Mouse (Mus musculus): Measurements from ENCODE around the gene Olfr49. TPM values are rescaled to one million over a fixed set of nuclear protein-coding genes. Genes with fewer than 3 reads are reported as not detected.

Gene Olfr49
- not detected in 2 replicates for polyA plus RNA-seq (2012; rRNA removed)

DNA sequence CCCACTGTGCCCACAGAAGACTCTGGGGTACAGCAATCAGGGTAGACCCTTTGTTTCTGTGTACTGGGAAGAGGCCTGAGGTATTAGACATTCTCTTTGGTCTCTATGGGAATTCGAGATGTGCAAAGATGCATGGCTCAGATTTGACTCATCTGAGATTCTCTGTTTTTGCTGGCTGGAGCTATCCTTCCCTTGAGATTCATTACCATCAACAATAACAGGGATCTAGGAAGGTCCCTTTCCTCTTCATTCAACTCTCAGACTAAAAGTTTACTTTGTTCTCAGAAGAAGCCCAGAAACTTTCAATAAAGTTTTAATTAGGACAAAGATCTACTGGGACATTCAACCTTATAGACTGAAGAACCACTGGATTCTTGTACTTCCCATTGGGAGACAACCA is at the start of gene Olfr49:
TSS of gene Olfr49 (minus strand) at position 101 of the 400 bp plus-strand sequence.
- H3K36me3 ChIP-seq (ENCODE audit: control insufficient read depth, insufficient read depth, low read length), result no peaks in the 10 kb centered on the region
- no peak within 1 kb of the TSS for H3K4me3 ChIP-seq (ENCODE audit: control insufficient read depth, insufficient read depth, low read length)
- no peak for DNase-seq
- H3K4me1 ChIP-seq (replicated peaks; ENCODE audit: control insufficient read depth, insufficient read depth, low read length), result no peaks in the 10 kb centered on the region
- no peak for TF ChIP-seq CTCF (IDR thresholded peaks at IDR 0.05; ENCODE audit: borderline replicate concordance, control insufficient read depth, extremely low read depth, insufficient read depth, low read length, poor library complexity)
- no peak for TF ChIP-seq POLR2A (IDR thresholded peaks at IDR 0.05; ENCODE audit: control insufficient read depth, extremely low read depth, insufficient read depth, low read length, poor library complexity)
- WGBS, result 91% methylated on average over 1 of the region's 1 CpGs
- H3K27ac ChIP-seq (ENCODE audit: control insufficient read depth, insufficient read depth, low read length), result no peak within 1 kb of the TSS
- H3K27me3 ChIP-seq (ENCODE audit: control insufficient read depth, insufficient read depth, low read length), result no peaks in the 10 kb centered on the region

DNA sequence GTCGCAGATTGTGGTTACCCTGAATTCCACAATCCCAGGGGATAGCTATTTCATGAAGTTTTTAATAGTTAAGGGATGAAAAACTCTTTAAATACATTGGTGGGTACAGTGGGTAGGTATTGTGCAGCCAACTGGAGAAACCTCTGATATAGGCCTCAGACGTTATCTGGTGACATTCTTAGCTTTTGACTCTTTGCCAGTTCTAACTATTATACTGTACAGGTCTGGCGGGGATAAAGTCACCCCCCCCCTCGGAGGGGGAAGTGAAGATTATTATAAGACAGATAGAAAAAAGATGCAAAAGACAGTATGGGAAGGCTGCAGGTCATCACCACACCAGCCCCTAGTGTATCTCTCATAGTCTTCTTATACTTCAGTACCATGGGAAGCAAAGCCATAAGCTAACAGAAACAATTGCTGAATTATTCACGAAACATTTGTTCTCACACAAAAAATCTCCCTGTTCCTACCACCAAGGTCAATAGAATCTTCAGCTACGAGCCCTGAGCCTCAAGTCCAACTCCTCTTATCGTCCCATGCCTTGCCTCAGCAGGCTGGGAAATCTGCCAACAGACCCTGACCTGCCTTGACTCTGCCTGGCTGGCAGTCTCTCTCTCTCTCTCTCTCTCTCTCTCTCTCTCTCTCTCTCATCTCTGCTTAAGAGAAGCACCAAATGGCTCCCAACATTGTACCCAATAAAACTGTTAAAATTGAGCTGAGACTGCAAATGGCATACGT is 48.9 kb upstream of the Olfr49 start:
- WGBS, result 80% methylated on average over 8 of the region's 8 CpGs
- H3K4me1 ChIP-seq (replicated peaks; ENCODE audit: control insufficient read depth, insufficient read depth, low read length), result no peaks in the 10 kb centered on the region
- no peak overlapping the region for H3K27ac ChIP-seq (ENCODE audit: control insufficient read depth, insufficient read depth, low read length)
- no peak for DNase-seq
- no peak overlapping the region for H3K4me3 ChIP-seq (ENCODE audit: control insufficient read depth, insufficient read depth, low read length)
- no peaks in the 10 kb centered on the region for H3K27me3 ChIP-seq (ENCODE audit: control insufficient read depth, insufficient read depth, low read length)
- no peaks in the 10 kb centered on the region for H3K36me3 ChIP-seq (ENCODE audit: control insufficient read depth, insufficient read depth, low read length)
- TF ChIP-seq CTCF (IDR thresholded peaks at IDR 0.05; ENCODE audit: borderline replicate concordance, control insufficient read depth, extremely low read depth, insufficient read depth, low read length, poor library complexity), result no peak
- no peak for TF ChIP-seq POLR2A (IDR thresholded peaks at IDR 0.05; ENCODE audit: control insufficient read depth, extremely low read depth, insufficient read depth, low read length, poor library complexity)

DNA sequence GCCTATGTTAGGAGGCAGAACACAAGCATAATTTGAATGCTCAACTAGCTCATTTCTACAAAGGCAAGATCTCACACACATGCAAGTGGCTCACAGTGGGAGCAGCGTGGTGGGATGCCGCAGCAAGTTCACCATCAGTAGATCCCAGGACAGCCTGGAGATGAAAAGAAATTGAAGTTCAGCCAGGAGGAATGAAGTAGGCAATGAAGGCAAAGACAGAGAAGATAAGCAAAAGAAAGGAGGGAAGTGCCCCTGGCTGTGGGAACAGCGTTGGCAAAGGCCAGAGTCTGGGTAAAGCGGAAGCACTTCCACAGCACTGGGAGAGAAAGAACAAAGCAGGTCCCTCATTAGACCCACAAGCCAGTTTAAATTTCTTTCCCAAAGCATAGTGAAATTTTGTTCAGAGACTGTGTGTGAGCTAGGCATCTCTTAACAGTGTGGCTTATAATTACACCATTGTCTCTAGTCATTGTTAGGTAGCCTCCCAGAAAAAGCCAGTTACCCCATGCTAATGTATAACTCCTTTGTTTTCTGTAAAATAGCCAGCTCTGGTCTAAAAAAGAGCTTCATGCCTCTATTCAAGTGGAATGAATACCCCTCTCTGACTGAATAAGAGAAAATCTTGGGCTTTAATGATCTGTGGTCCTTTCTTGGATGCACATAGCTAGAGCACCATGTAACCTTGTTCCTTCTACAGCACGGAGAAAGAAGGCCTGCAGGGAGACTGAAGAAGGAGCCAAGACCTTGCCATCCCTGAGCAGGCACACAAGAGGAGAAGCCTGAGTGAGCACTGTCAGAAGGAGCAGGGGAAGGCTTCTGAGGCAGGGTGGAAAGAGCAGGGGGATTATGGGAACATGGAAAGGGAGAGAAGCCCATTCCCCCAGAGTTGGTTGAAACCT is 47.7 kb upstream of the Olfr49 start:
- H3K27ac ChIP-seq (ENCODE audit: control insufficient read depth, insufficient read depth, low read length), result no peak overlapping the region
- H3K4me1 ChIP-seq (replicated peaks; ENCODE audit: control insufficient read depth, insufficient read depth, low read length), result no peaks in the 10 kb centered on the region
- H3K4me3 ChIP-seq (ENCODE audit: control insufficient read depth, insufficient read depth, low read length), result no peak overlapping the region
- no peak for DNase-seq
- no peak for TF ChIP-seq CTCF (IDR thresholded peaks at IDR 0.05; ENCODE audit: borderline replicate concordance, control insufficient read depth, extremely low read depth, insufficient read depth, low read length, poor library complexity)
- no peak for TF ChIP-seq POLR2A (IDR thresholded peaks at IDR 0.05; ENCODE audit: control insufficient read depth, extremely low read depth, insufficient read depth, low read length, poor library complexity)
- no peaks in the 10 kb centered on the region for H3K27me3 ChIP-seq (ENCODE audit: control insufficient read depth, insufficient read depth, low read length)
- 96% methylated on average over 5 of the region's 5 CpGs for WGBS
- H3K36me3 ChIP-seq (ENCODE audit: control insufficient read depth, insufficient read depth, low read length), result no peaks in the 10 kb centered on the region

DNA sequence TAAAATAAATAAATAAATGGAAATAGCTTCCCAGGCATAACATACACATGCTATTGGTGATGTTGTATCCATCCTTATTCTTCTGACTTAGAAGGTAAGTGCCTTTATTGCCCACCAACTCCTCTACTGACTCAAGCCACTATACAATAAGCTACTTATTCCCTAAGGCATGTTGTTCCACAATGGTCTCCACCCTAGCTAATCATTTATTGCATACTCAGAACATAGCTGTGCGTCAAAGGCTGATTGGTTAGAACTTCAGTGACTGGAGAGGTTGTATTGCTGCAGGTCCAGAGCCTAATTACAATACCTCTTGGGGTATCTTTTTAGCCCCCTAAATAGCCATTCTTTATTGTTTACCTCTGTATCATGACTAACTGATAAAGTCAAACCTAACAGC is 46.4 kb upstream of the Olfr49 start:
- WGBS, result 98% methylated on average over 1 of the region's 1 CpGs
- Histone ChIP-seq H3K4me3 (ENCODE audit: control insufficient read depth, insufficient read depth, low read length) (no peak overlapping the region), H3K27ac (ENCODE audit: control insufficient read depth, insufficient read depth, low read length) (no peak overlapping the region), H3K36me3 (ENCODE audit: control insufficient read depth, insufficient read depth, low read length) (no peaks in the 10 kb centered on the region), H3K27me3 (ENCODE audit: control insufficient read depth, insufficient read depth, low read length) (no peaks in the 10 kb centered on the region), H3K4me1 (replicated peaks; ENCODE audit: control insufficient read depth, insufficient read depth, low read length) (no peaks in the 10 kb centered on the region)
- DNase-seq, result no peak
- no peak for TF ChIP-seq CTCF (IDR thresholded peaks at IDR 0.05; ENCODE audit: borderline replicate concordance, control insufficient read depth, extremely low read depth, insufficient read depth, low read length, poor library complexity)
- no peak for TF ChIP-seq POLR2A (IDR thresholded peaks at IDR 0.05; ENCODE audit: control insufficient read depth, extremely low read depth, insufficient read depth, low read length, poor library complexity)

DNA sequence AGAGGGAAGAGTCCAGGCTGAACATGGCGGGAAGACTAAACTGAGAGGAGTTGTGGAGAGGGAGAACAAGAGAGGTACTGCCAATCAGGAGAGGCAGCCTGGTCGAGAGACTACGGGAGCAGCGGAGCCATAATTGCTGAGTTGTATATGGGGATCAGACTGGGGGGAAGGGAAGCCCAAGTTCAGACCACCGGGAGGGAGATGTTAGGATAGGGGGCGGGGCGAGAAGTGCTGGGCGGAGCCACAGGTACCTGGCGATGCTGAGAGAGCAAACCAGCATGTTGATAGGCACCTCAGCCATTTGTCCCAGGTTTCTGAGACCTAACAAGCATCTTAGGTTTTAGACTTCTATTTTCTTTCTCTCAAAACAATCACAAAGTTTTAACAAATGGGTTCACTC is 44.5 kb upstream of the Olfr49 start:
- Histone ChIP-seq H3K4me1 (replicated peaks; ENCODE audit: control insufficient read depth, insufficient read depth, low read length) (no peaks in the 10 kb centered on the region), H3K36me3 (ENCODE audit: control insufficient read depth, insufficient read depth, low read length) (no peaks in the 10 kb centered on the region), H3K27me3 (ENCODE audit: control insufficient read depth, insufficient read depth, low read length) (no peaks in the 10 kb centered on the region), H3K4me3 (ENCODE audit: control insufficient read depth, insufficient read depth, low read length) (no peak overlapping the region), H3K27ac (ENCODE audit: control insufficient read depth, insufficient read depth, low read length) (no peak overlapping the region)
- TF ChIP-seq POLR2A (IDR thresholded peaks at IDR 0.05; ENCODE audit: control insufficient read depth, extremely low read depth, insufficient read depth, low read length, poor library complexity), result no peak
- TF ChIP-seq CTCF (IDR thresholded peaks at IDR 0.05; ENCODE audit: borderline replicate concordance, control insufficient read depth, extremely low read depth, insufficient read depth, low read length, poor library complexity), result no peak
- 76% methylated on average over 9 of the region's 9 CpGs for WGBS
- no peak for DNase-seq

DNA sequence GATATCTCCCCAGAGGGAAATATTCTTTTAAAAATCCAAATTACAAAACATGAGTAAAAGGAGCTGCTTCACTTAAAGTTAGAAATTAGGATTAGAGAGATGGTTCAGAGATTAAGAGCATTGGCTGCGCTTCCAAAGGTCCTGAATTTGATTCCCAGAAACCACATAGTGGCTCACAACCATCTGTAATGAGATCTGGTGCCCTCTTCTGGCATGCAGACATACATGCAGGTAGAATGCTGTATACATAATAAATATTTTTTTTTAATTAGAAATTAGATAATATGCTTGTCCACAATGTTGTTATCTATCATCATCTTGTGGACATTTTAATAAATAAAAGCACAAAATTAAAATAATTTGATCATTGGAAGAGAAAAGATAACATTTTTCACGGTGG is 43.8 kb upstream of the Olfr49 start:
- 80% methylated on average over 2 of the region's 2 CpGs for WGBS
- no peaks in the 10 kb centered on the region for H3K36me3 ChIP-seq (ENCODE audit: control insufficient read depth, insufficient read depth, low read length)
- no peak for DNase-seq
- no peaks in the 10 kb centered on the region for H3K4me1 ChIP-seq (replicated peaks; ENCODE audit: control insufficient read depth, insufficient read depth, low read length)
- H3K4me3 ChIP-seq (ENCODE audit: control insufficient read depth, insufficient read depth, low read length), result no peak overlapping the region
- no peak overlapping the region for H3K27ac ChIP-seq (ENCODE audit: control insufficient read depth, insufficient read depth, low read length)
- no peak for TF ChIP-seq CTCF (IDR thresholded peaks at IDR 0.05; ENCODE audit: borderline replicate concordance, control insufficient read depth, extremely low read depth, insufficient read depth, low read length, poor library complexity)
- TF ChIP-seq POLR2A (IDR thresholded peaks at IDR 0.05; ENCODE audit: control insufficient read depth, extremely low read depth, insufficient read depth, low read length, poor library complexity), result no peak
- H3K27me3 ChIP-seq (ENCODE audit: control insufficient read depth, insufficient read depth, low read length), result no peaks in the 10 kb centered on the region

All from thymus, adult 2 months (tissue).